Mouse (Mus musculus) c-Kit-positive CD71-negative TER-119-negative erythroid progenitor cells, embryonic 14.5 days (primary cell): ENCODE data around the gene Fgfr2.
"Not testable (repeated sequence)": the region's sequence is repeated elsewhere in the genome, so short reads cannot be mapped to it uniquely, and the experiment has no call there.

ENCODE experiments used
- DNase-seq: peaks from one replicate; pipeline ENCODE4 v3.0.0-alpha.2; 2013; ENCODE audit warnings: low read depth

Gene Fgfr2

DNA sequence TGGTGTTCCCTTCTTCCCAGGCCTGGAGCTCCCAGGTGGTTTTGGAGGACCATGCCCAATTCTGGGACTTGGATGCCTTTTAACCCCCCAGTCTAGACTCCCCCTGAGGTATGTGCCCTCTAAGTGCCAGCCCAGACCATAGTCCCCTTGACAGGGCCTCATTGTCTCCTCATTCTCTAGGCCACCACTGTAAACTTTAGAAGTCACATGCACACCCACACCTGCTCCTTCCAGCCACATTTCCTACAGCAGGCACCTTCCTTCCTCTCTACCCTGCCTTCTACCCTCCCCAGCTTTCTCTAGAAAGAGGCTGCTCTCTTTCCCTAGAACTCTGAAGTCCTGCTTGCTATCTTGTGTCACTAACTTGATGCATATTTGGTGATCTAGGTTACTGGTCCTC lies 2424.7 kb downstream of the Fgfr2 start:
- no peak for DNase-seq

DNA sequence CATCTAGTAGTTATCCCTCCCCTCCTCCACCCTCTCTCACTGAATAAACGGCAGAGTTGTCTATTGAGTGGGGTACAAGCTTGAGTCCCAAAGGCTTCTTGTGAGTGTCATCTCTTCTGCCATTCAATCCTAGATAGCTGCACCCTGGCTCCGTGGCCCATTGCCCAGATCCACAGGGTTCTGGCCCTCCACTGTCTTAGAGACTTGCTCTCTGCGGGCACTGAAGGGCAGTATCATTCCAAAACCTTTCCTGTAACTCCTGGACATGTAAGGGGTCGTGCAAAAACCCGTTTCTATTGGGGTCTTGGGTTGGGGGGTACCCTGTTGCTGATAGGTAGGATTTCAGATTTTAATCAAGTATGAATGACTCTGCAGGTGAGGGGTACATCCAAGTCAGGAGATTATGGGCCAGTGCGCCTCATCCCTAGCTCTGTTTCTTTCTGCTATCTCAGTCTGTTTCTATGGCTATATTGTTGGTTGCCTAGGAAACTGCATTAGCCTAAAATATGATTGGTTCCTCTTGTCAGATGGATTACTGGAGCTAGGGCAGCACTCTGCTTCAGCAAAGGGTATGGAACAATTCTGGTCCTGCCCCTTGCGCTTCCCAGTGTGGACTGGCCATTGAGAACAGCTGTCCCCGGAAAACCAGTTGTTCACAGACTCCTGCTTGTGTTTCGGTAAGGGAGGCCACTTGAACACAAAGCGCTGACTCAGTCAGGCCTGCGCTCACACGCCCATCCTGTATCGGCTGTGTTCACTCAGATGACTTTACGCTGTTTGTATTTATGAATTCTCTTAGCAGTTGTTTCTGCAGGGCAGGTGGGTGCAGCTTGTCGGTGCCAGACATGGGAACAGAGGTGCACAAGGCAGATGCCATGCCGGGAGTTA lies 2426.6 kb downstream of the Fgfr2 start:
- no peak for DNase-seq

DNA sequence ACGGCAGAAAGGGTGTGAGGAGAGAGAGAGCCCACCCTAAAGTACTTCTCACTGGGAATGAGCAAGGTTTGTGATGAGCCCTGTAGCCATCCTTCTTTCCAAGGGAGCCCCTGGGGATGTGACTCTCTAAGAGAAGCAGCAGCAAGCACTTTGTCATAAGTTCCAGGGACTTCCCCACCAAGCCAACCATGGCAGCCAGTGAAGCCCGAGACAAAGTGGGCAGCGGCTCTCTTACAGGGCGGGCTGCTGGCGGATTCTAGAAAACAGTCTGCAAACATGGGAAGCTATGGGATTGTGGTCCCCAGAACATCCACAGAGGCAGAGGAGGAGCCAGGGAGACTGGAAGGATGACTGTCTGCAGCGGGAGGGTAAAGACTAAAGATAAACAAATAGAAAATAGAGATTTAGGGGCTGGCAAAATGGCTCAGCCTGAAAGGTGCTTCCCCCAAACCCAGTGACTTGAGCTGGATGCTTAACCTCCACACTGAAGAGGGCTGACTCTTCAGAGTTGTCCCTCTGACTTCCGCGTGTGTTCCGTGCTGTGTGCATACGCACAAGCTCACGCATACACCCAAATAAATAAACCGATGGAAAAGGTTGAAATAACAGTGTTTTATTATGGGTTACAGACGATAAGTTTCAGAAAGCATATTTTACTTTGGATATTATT lies 2427.3 kb downstream of the Fgfr2 start:
- no peak for DNase-seq

DNA sequence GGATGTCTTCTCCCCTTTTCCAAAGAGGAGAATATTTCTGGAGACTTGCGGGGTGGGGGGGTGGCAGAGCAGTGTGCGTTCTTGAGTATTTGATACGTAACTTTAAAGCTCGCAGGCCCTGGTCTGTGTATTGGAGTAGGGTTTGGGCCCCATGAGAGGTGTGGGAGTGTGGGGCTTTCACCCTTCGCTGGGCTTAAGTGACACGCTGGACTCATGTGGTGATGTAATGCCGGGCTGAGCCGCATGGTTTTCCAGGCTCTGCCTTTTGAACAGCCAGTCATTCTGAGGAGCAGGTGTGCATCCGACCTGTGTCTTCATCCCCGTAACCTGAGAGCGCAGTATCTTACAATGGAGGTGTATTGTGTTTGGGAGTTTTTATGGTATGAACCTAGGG lies 2429.4 kb downstream of the Fgfr2 start:
- no peak for DNase-seq

DNA sequence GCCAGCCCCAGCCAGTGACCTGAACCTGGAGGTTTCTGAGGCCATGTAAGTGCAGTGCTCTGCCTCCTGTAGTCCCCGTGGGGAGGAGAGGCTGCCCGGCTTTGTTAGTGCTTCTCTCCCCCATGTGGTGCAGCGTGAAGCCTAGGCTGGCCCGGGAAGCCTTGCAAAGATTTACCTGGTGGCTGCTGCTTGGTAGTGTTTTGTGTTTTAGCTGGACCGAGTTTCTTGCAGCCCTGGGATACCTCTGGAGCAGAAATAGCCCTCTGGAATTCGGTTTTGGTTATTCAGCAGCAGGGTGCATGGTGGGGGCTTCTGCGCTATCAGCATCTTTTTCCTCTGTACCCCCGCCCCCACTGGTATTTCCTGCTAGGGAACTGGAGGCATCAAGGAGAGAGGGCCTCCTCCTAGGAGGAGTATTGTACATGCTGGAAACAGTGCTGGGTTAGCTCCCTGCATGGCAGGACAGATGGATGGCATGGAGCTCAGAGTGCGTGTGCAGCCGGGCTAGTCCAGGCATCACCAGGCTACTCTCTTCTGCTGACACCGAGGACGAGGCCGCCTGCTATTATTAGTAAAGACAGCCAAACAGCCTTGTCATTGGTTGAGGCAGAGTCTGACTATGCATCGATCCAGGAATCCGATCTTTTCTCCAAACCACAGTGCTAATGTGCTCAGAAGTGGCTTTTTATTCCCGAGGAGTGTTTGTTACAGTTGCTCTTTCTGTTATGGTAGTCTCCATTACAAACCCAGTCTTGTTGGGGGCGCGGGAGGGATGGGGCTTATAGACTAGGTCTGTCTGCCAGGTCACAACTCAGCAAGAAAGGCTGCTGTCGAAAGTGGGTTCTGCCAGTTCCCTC lies 2430.0 kb downstream of the Fgfr2 start:
- no peak for DNase-seq

DNA sequence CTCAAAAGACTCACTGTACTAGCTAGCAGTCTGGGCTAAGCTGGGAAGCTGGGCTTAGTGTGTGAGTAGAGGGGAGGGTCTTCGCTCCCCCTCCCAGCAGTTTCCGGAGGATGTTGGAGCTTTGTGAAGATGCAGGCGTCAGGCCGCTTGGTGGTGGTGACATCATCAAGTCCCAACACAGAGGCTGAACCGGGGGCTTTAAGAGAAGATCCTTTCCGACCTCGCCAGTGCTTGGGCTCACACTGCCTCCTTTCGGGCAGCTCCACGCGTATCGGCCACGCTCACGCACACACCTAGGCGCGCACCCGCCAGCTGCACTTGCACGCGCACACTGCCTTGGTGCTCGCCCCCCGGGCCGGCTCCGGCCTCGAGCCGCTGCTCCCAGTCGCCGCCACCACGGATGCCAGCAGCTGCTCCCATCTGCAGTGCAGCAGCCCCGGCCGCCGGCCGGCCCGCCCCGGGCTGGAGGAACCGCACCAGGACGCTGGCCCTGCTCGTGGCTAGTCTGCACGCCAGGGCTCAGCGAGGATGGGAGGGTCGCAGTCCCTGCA lies 2430.7 kb downstream of the Fgfr2 start:
- peak; percentile 18 for DNase-seq

DNA sequence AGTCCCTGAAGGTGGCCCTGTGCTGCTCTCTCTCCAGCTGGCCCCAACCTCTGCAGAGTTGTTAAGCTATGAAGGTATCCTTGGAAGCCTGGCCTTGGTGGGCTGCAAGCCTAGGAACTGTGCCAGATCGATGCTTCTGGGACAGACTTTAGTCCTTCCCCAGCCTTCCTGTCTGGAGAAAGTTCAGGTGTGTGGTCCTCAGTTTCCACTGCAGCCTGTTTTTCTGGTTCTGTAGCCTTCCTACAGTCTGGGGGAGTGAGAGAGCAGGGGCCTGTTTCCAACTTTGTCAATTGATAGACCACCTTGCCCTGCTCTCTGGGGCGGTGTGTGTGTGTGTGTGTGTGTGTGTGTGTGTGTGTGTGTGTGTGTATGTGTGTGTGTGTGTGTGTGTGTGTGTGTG lies 2431.2 kb downstream of the Fgfr2 start:
- no peak for DNase-seq

DNA sequence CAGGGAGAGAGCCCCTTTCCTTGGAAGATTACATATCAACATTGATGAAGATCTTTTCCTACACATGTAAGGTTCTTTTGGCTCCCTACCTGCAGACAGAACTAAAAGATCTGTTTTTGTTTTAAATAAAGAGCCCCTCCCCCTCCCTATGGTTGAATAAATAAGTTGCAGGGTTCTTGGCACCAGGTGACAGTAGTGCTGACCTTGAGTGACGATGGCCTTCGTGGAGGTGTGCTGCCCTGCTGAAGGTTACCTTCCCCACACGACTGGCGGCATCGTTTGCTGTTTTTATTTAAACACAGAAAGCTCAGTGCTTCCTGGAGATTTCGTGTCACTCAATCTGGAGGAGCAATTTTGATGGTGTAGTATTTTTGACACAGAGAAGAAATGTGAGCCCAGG lies 2432.3 kb downstream of the Fgfr2 start:
- no peak for DNase-seq

DNA sequence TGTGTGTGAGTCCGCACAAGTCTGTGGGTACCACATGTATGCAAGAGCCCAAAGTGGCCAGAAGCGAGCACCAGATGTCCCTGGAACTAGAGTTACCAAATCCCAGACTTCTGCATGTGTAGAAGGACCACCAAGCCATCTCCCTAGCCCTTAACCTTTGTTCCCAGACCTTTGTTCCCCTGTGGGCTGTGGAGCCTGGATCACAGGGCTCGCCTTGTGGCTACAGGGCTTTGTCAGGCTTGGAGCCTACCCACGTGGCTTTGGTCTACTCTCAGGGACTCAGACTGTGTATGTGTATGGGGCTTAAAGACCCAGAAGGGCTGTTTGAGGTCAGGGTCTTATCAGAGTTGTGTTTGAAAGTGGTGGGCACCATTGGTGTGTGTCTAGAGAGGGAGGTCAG lies 2434.5 kb downstream of the Fgfr2 start:
- no peak for DNase-seq

DNA sequence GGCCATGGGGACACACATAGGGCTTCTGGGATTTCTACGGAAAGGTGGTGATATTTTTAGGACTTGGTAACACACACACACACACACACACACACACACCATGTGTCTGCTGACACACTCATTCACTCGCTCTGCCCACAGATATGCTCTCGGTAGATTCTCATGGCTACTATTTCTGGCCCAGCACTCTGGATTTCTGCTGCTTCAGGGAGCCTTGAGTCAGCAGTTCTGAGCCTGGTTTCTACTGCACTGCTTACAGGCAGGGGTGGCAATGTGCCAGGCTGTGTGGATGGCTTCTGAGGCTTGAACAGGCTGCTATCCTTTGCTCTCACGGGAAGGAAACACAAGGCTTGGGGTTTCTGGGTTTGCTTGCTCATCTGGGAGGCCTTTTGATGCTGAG lies 2441.4 kb downstream of the Fgfr2 start:
- DNase-seq = no peak

DNA sequence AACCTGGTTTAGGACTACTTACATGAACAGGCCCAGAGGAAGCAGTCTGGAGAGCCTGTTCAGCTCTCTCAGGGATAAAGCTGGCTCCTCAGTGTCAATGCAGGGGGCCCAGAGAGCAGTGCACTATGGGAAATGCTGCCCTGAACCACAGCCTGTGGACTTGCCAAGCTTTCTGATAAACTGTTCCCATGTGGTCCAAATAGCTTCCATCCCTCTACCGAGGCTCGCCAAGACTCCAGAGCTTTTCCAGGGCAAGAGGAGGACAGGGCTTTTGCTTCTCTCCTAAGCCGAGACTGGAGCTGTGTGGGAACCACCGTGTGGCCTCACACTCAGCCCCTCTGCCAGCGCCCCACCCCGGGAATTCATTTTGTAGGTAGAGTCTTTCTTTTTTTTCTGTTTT lies 2444.7 kb downstream of the Fgfr2 start:
- no peak for DNase-seq

DNA sequence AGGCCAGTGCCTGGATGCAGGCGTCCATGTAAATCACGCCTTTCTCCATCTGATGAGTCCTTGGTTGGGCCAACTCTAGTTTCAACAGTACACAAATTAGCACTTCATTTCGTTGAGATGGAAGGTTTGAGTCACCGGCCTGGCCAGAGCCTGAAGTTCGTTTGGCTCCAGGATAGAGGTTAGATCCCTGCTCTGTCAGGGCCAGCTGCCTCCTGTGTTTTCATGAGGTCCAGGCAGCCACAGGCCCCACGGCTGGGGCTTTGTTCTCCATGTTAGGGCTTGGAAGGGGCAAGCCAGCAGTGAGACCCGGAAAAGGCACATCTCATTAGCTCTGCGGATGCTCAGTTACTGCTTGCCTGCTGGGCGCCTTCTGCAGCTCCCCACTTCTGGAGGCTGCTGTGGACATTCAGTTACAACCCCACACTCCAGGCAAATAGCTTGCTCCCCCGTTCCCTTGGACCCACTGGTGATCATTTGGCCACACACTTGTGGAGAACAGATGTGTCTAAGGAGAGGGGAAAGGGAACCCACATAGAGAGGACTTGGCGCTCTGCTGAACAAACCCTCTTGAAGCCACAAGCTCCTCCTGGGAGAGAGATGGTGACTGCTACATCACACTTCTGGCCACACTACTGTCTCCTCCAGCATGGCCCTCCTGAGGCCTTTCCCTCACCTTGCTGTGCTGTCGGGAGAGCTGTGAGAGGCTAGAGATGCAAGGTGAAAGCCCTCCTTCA lies 2445.4 kb downstream of the Fgfr2 start:
- no peak for DNase-seq

DNA sequence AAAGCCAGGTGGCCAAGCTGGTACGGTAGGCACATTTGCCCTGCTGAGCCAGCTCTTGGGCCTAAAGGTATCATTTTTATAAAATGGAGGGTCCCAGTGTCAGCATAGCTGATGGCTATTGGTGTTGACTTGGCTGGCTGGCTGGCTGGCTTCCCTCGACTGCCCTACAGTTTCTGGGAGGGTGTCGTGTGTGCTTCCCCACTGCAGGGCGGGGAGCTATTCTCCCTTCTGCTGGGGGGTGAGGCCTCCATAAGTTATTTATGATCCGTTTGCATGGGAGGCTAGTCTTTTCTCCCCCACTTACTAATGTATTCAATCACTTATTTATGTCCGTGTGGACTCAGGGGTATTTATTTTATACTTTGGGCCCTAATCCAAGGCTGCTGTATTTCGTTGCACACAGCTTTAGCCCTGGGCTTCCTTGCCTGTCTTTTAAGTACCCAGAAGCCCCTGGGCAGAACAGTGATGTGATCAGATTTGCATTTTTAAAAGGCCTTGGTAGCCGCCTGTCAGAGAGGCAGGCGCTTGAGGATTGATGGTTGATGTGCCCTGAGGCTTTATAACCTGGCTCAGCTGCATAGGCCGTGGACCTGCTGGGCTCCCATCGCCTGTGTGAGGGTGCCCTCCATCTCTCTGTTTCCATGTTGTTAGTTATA lies 2446.1 kb downstream of the Fgfr2 start:
- no peak for DNase-seq

DNA sequence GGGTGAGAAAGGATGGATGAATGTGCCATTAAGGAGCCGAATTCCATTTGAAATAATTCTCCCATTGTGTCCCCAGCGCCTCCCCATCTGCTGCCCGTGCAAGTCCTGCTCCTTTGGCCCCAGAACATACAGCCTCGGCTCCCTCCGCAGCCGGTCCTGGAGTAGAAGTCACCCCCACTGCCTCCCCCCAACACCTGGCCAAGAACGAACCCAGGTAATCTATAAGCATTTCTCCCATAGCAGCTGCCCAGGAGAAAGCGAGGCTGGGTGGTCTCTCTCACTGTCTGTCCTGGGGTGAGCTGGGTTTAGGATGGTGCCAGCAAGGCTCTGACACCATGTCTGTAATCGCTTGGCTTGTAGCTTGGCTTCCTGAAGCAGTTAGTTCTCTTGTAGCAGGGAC lies 2448.6 kb downstream of the Fgfr2 start:
- no peak for DNase-seq

DNA sequence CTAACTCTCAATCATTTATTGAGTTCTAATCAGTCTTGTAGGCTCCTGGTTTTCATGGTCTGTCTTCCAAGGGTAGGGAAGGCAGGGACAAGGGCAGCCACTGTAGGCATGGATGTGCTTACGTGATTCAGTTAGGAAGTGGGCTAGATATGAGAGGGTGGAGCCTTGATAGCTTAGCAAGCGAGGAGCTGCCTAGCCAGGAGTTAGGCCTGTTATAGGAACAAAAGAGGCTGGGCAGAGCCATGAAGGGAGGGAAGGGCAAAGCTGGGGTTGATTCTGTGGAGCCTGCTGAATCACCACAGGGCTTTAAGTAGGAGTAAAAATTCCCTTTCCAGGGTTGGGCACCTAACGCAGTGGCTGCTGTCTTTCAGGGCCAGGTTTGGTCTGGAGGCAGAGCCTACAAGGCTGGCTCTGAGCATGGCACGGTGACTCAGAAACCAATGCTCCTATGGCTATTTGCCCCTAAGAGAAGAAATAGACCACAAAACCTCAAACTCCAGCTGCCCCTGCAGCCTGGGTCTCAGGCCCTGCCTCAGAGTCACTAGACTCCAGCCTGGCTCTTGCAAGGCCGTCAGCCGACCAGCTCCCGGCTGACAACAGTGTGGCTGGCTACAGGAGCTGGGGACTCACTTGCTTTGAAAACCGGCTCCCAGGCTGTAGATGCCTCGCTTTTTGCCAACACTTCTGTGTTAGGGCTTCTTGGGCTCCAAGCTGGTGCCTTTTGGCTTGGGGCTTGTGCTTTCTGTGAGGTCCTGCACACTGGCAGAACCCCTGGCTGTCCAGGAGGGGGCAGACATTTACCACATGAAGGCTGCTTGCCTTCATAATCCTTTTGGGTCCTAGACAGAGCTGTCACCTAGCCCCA lies 2449.7 kb downstream of the Fgfr2 start:
- peak; percentile 13 for DNase-seq

DNA sequence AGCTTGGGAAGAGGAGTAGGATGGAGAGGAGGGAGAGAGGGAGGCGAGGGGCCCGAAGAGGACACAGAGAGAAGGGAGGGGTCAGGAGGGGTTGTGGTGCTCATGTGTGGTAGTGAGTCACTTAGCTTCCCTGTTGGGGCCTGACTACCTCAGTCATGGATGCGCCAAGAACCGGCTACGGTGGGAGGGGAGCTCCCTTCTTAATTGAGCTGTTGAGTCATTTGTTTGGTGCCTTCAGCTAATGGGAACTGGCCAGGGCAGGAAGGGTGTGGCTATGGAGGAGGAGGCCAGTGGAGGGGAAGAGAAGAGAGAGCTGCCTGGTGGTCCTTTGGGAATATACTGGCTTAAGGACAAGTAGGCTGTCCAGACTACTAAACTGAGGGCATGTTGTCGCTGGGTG lies 2451.8 kb downstream of the Fgfr2 start:
- DNase-seq = no peak

DNA sequence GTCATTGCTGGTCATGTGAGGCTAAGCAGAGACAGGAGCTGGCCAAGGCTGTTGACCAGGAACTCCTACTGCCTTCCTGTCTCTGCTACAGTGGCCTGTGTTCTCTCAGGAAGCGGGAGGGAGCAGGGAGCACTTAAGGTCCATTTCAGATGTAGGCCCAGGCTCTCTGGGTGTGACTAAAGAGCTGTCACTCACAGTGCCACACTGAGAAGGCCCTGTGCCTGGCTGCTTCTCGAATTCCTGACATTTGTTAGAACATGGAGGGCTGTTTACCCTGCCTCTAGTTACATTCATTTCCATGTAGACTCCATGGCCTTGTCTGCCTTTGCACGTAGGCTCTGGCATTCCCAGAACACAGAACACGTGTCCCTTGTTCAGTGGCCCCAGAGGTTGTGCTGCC lies 2452.8 kb downstream of the Fgfr2 start:
- no peak for DNase-seq

DNA sequence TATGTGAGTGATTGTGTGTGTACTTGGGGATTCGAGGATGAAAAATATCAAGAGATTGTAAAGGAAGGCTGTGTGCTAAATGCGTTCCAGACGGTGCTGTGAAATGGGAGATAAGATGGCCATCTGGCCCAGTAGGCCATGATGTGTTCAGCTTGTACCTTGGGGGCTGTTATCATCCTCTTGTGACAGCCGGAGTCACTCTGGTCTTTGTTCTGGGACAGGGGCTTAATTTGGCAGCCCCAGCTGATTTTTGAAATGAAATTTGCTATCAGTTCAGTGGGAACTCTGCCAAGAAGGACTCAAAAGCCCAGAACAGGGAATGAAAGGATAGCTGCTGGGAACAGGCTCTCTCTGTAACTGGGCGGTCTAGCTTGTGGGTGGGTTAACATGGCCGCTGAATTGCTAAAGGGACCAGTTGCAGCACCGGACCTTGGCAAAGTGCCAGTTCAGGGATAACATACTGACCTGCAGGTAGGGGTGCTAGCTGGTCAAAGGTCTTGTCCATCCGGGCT lies 2453.7 kb downstream of the Fgfr2 start:
- no peak for DNase-seq

DNA sequence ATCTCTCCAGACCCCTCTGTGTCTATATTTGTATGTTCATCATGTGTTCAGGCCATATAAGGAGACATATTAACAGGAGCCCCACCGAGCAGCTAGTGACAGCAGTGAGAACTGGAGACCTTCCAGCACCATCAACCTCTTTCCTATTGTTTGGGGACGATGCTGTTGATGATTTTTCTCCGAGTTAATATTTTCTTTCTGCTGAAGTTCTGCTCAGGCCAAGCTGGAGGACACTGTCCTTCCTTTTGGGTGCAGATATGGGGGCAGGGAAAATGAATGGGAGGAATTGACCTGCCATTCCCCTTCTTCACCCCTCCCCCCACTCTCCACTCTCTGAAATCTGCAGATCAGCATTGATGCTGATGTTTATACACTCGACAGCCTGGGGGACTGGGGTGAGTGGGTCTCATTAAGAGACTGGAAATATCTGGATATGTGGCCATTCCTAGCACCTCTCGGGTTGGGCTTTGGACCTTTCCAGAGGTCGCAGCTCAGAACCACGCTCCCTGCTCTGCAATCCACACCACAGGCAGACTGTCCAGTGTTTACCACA lies 2454.3 kb downstream of the Fgfr2 start:
- no peak for DNase-seq

DNA sequence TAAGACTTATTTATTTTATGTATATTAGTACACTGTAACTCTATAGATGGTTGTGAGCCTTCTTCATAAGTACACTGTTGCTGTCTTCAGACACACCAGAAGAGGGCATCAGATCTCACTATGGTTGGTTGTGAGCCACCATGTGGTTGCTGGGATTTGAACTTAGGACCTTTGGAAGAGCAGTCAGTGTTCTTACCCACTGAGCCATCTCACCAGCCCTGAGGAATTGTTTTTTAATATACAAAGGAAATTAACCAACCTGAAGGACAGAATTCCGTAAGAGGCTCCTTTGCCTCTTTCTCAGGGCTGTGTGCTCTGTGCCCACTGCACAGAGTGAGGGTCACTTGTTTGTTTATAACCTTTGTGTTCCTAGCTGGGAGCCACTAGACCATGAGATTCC lies 2455.1 kb downstream of the Fgfr2 start:
- DNase-seq = not testable (repeated sequence)
